Mouse (Mus musculus) C2C12 (cell line): ENCODE data around the gene Sppl3. TPM values are rescaled to one million over a fixed set of nuclear protein-coding genes. Genes with fewer than 3 reads are reported as not detected.

Experiments used
- H3K27me3 ChIP-seq: one replicate; pipeline ENCODE4 v1.6.1; 2011; ENCODE audit not compliant: control insufficient read depth, insufficient read depth, insufficient read length
- H3K36me3 ChIP-seq: one replicate; pipeline ENCODE4 v1.6.1; 2011; ENCODE audit not compliant: control insufficient read depth, insufficient read depth
- H3K4me3 ChIP-seq: one replicate; pipeline ENCODE4 v1.5.1; 2011; ENCODE audit warnings: mild to moderate bottlenecking, control low read depth; ENCODE audit not compliant: poor library complexity, insufficient read depth, severe bottlenecking
- H3K79me2 ChIP-seq: one replicate; pipeline ENCODE4 v1.6.1; 2011; ENCODE audit not compliant: control insufficient read depth, insufficient read depth
- H3K79me3 ChIP-seq: one replicate; pipeline ENCODE4 v1.6.1; 2011; ENCODE audit warnings: low read depth, control low read depth
- H3ac ChIP-seq: one replicate; pipeline ENCODE3; 2011; ENCODE audit warnings: low read depth; ENCODE audit not compliant: control insufficient read depth, insufficient read length
- CEBPB ChIP-seq: IDR thresholded peaks from one replicate; pipeline ENCODE4 v1.6.1; 2011; ENCODE audit warnings: low read depth, mild to moderate bottlenecking, control low read depth, moderate library complexity
- CTCF ChIP-seq: IDR thresholded peaks from one replicate; pipeline ENCODE4 v1.5.1; 2011; ENCODE audit not compliant: control insufficient read depth, insufficient read depth, insufficient read length
- FOSL1 ChIP-seq: IDR thresholded peaks from one replicate; pipeline ENCODE4 v1.8.0; 2011; ENCODE audit warnings: mild to moderate bottlenecking, low read length; ENCODE audit not compliant: poor library complexity, insufficient read depth, severe bottlenecking
- MAX ChIP-seq: IDR thresholded peaks from one replicate; pipeline ENCODE4 v1.6.1; 2011; ENCODE audit warnings: mild to moderate bottlenecking, control low read depth
- MYOD1 ChIP-seq: IDR thresholded peaks from one replicate; pipeline ENCODE4 v1.6.1; 2011; ENCODE audit warnings: low read depth; ENCODE audit not compliant: control insufficient read depth, insufficient read length
- MYOG ChIP-seq: IDR thresholded peaks from one replicate; pipeline ENCODE4 v1.6.1; 2011; ENCODE audit not compliant: control insufficient read depth, insufficient read length; ENCODE audit errors: extremely low read depth
- USF1 ChIP-seq: IDR thresholded peaks from one replicate; pipeline ENCODE4 v1.6.1; 2011; ENCODE audit warnings: low read depth, mild to moderate bottlenecking, control low read depth, moderate library complexity
- polyA plus RNA-seq: library from polyadenylated mRNA; unstranded; fragments of >200 nt; fragmentation: generic; extraction: Trizol; gene quantifications from one replicate; pipeline ENCODE4 v1.2.1, GENCODE M21; 2012; ENCODE audit warnings: missing spikeins

The Sppl3 gene
- polyA plus RNA-seq, 1 experiment: 24.5 TPM

GRCm38 (mm10) chr5:115145976-115146746 lies 135.2 kb downstream of the Sppl3 start:
- TF ChIP-seq MYOD1 (no peak), CEBPB (no peak), MAX (no peak), USF1 (no peak), MYOG (no peak), CTCF (no peak), FOSL1 (no peak)
- no peaks in the 10 kb centered on the region for H3K27me3 ChIP-seq
- peaks cover 48% of the 10 kb centered on the region for H3K36me3 ChIP-seq
- H3K4me3 ChIP-seq: no peak overlapping the region
- H3ac ChIP-seq: no peak overlapping the region
- H3K79me3 ChIP-seq: no peaks in the 10 kb centered on the region
- peaks cover 2% of the 10 kb centered on the region for H3K79me2 ChIP-seq

GRCm38 (mm10) chr5:115146747-115147130 lies 135.8 kb downstream of the Sppl3 start:
- TF ChIP-seq MAX (no peak), CEBPB (no peak), MYOD1 (no peak), USF1 (no peak), FOSL1 (no peak), CTCF (no peak), MYOG (no peak)
- H3K27me3 ChIP-seq: no peaks in the 10 kb centered on the region
- peaks cover 4% of the 10 kb centered on the region for H3K79me3 ChIP-seq
- peaks cover 48% of the 10 kb centered on the region for H3K36me3 ChIP-seq
- no peak overlapping the region for H3ac ChIP-seq
- H3K79me2 ChIP-seq: peaks cover 8% of the 10 kb centered on the region
- no peak overlapping the region for H3K4me3 ChIP-seq

GRCm38 (mm10) chr5:115147388-115147787 lies 136.5 kb downstream of the Sppl3 start:
- H3K79me3 ChIP-seq: peaks cover 10% of the 10 kb centered on the region
- TF ChIP-seq MYOD1 (no peak), FOSL1 (no peak), MAX (no peak), MYOG (no peak), CEBPB (no peak), CTCF (no peak), USF1 (no peak)
- no peak overlapping the region for H3K4me3 ChIP-seq
- H3K27me3 ChIP-seq: no peaks in the 10 kb centered on the region
- no peak overlapping the region for H3ac ChIP-seq
- peaks cover 15% of the 10 kb centered on the region for H3K79me2 ChIP-seq
- H3K36me3 ChIP-seq: peaks cover 52% of the 10 kb centered on the region

GRCm38 (mm10) chr5:115148378-115148777 lies 137.4 kb downstream of the Sppl3 start:
- Histone ChIP-seq H3K27me3 (no peaks in the 10 kb centered on the region), H3K4me3 (no peak overlapping the region), H3ac (no peak overlapping the region), H3K36me3 (peaks cover 59% of the 10 kb centered on the region), H3K79me2 (peaks cover 25% of the 10 kb centered on the region), H3K79me3 (peaks cover 19% of the 10 kb centered on the region)
- TF ChIP-seq MAX (no peak), CEBPB (no peak), MYOD1 (no peak), MYOG (no peak), CTCF (no peak), FOSL1 (no peak), USF1 (no peak)

Other genes with a start within 250 kb of the Sppl3 start
- gene Ankrd13a, start 236.5 kb upstream of the Sppl3 start, polyA plus RNA-seq: 55.2 TPM
- 19.5 TPM for gene Git2, start 235.6 kb upstream of the Sppl3 start, polyA plus RNA-seq
- gene 1500011B03Rik, start 187.7 kb upstream of the Sppl3 start, polyA plus RNA-seq: 34.7 TPM
- gene 4930519G04Rik, start 157.5 kb upstream of the Sppl3 start, polyA plus RNA-seq: not detected
- gene Gm9936, start 152.5 kb upstream of the Sppl3 start, polyA plus RNA-seq: not detected
- gene Oasl2, start 114.2 kb upstream of the Sppl3 start, polyA plus RNA-seq: 0.40 TPM
- 0.07 TPM for gene Oasl1, start 87.9 kb upstream of the Sppl3 start, polyA plus RNA-seq
- 20.6 TPM for gene 2210016L21Rik, start 69.0 kb upstream of the Sppl3 start, polyA plus RNA-seq
- gene Hnf1a, start 40.0 kb upstream of the Sppl3 start, polyA plus RNA-seq: 0.04 TPM
- 6.5 TPM for gene Gm10401, start 87.2 kb downstream of the Sppl3 start, polyA plus RNA-seq
- 56.9 TPM for gene Acads, start 108.2 kb downstream of the Sppl3 start, polyA plus RNA-seq
- 39.0 TPM for gene Unc119b, start 123.8 kb downstream of the Sppl3 start, polyA plus RNA-seq
- gene Mlec, start 147.0 kb downstream of the Sppl3 start, polyA plus RNA-seq: 120 TPM
- gene Cabp1, start 183.2 kb downstream of the Sppl3 start, polyA plus RNA-seq: 0.12 TPM
- 141 TPM for gene Pop5, start 224.7 kb downstream of the Sppl3 start, polyA plus RNA-seq